ENCODE assay signal across 8 mouse cellular contexts in genomic region chr7:45919083-45919671, GRCm38 (mm10). TPM values are rescaled to one million over a fixed set of nuclear protein-coding genes. Genes with fewer than 3 reads are reported as not detected.
DNase-seq lines count a peak whose midpoint lies in the region; ATAC-seq and TF ChIP-seq lines count a peak whose summit lies in the region.

No protein-coding gene starts in this region.

- TF ChIP-seq POLR2A in embryonic fibroblast, embryonic 13.5 days (IDR thresholded peaks at IDR 0.05; ENCODE audit: low read depth, low read length), result no peak
- TF ChIP-seq POLR2A in myocyte (IDR thresholded peaks at IDR 0.05; ENCODE audit: insufficient read length, low read depth), result peak; percentile 35

- no peaks in the 10 kb centered on the region for H3K9me3 ChIP-seq in kidney, embryonic 15.5 days (replicated peaks)
- no peaks in the 10 kb centered on the region for H3K9me3 ChIP-seq in midbrain, embryonic 15.5 days

- 70% methylated on average over 14 of the region's 14 CpGs for WGBS in kidney, embryonic 15.5 days
- WGBS in midbrain, embryonic 15.5 days, result 57% methylated on average over 14 of the region's 14 CpGs

- no peak for ATAC-seq in kidney, embryonic 15.5 days (replicated peaks; ENCODE audit: low FRiP score)
- ATAC-seq in frontal cortex, adult (ENCODE audit: low TSS enrichment), result no peak
- no peak for ATAC-seq in midbrain, embryonic 15.5 days (replicated peaks)

- no peak for DNase-seq in kidney, adult 18-20 months
- peak; percentile 65 for DNase-seq in ES-CJ7 (ENCODE audit: low read depth, low spot score)
- DNase-seq in urinary bladder, postnatal 36 days (ENCODE audit: low spot score in 2 of 2), result no peak

- TF ChIP-seq CTCF in embryonic fibroblast, embryonic 13.5 days (IDR thresholded peaks at IDR 0.05; ENCODE audit: borderline replicate concordance, insufficient read depth, low read length), result peak; percentile 70; the same call in 1 of the 2 replicates

- peaks cover 86% of the 10 kb centered on the region for H3K4me1 ChIP-seq in kidney, embryonic 15.5 days
- peaks cover 9% of the 10 kb centered on the region; the same call in 1 of the 2 replicates for H3K4me1 ChIP-seq in embryonic fibroblast, embryonic 13.5 days (ENCODE audit: control insufficient read depth, insufficient read depth, low read length)
- H3K4me1 ChIP-seq in midbrain, embryonic 15.5 days, result peaks cover 38% of the 10 kb centered on the region

- H3K9ac ChIP-seq in kidney, embryonic 15.5 days, result no peak overlapping the region
- H3K9ac ChIP-seq in midbrain, embryonic 15.5 days, result no peak overlapping the region

- H3K4me3 ChIP-seq in kidney, embryonic 15.5 days (replicated peaks), result peak overlapping the region; percentile 47
- H3K4me3 ChIP-seq in embryonic fibroblast, embryonic 13.5 days (ENCODE audit: insufficient read depth, low read length), result 0 out of 2 replicates have a peak overlapping the region, but pooled peaks have one; percentile 53
- peak overlapping the region; percentile 54 for H3K4me3 ChIP-seq in myocyte
- H3K4me3 ChIP-seq in midbrain, embryonic 15.5 days, result no peak overlapping the region

- H3K79me2 ChIP-seq in myocyte (ENCODE audit: control insufficient read depth, insufficient read depth), result peaks cover 15% of the 10 kb centered on the region

- H3ac ChIP-seq in myocyte (ENCODE audit: control insufficient read depth, insufficient read length), result peak overlapping the region; percentile 50

- H3K27me3 ChIP-seq in kidney, embryonic 15.5 days, result no peaks in the 10 kb centered on the region
- no peaks in the 10 kb centered on the region for H3K27me3 ChIP-seq in myocyte (ENCODE audit: control insufficient read depth, insufficient read depth, insufficient read length)
- H3K27me3 ChIP-seq in midbrain, embryonic 15.5 days (replicated peaks), result 0 out of 2 replicates have a peak, but pooled peaks cover 3% of the 10 kb centered on the region

- peak overlapping the region; percentile 57 for H3K4me2 ChIP-seq in kidney, embryonic 15.5 days
- peak overlapping the region; percentile 99 for H3K4me2 ChIP-seq in myocyte (ENCODE audit: low read depth)
- H3K4me2 ChIP-seq in midbrain, embryonic 15.5 days, result no peak overlapping the region

- no peaks in the 10 kb centered on the region for H3K36me3 ChIP-seq in kidney, embryonic 15.5 days
- no peaks in the 10 kb centered on the region for H3K36me3 ChIP-seq in myocyte (ENCODE audit: control insufficient read depth, insufficient read depth)
- H3K36me3 ChIP-seq in midbrain, embryonic 15.5 days (replicated peaks), result no peaks in the 10 kb centered on the region

- peak overlapping the region; percentile 98 for H3K27ac ChIP-seq in kidney, embryonic 15.5 days
- no peak overlapping the region for H3K27ac ChIP-seq in embryonic fibroblast, embryonic 13.5 days (ENCODE audit: insufficient read depth, low read length)
- no peak overlapping the region for H3K27ac ChIP-seq in midbrain, embryonic 15.5 days

TF ChIP-seq in myocyte, 11 proteins besides CTCF, POLR2A, EP300 and RAD21:
- no peak for TF ChIP-seq POLR2AphosphoS2 (IDR thresholded peaks at IDR 0.05; ENCODE audit: insufficient read length, low read depth)
- peak in 1 of 3 experiments; percentile 45 for TF ChIP-seq MYOD1 (IDR thresholded peaks at IDR 0.05; ENCODE audit: control insufficient read depth in 1 of 3, insufficient read length in 2 of 3, low read depth in 2 of 3)
- TF ChIP-seq MYOG (IDR thresholded peaks at IDR 0.05; ENCODE audit: control insufficient read depth in 1 of 3, insufficient read depth in 1 of 3, insufficient read length in 2 of 3, low read depth in 2 of 3), result peak in 1 of 3 experiments; percentile 13

RNA-seq across cellular contexts. Expression of gene Emp3, which starts 2.0 kb away (rescaled TPM):
- polyA plus RNA-seq in kidney, embryonic 15.5 days (2015; fragmentation: Nextera tagmentation; extraction: Ambion mirVana), result 164 and 194 TPM in 2 replicates
- 373 and 394 TPM in 2 replicates for polyA plus RNA-seq in embryonic fibroblast, embryonic 13.5 days (2011; ENCODE audit: insufficient read length, low read depth, missing spikeins)
- polyA plus RNA-seq in myocyte (2012; fragmentation: generic; extraction: Trizol), result 409 TPM
- polyA plus RNA-seq in midbrain, embryonic 15.5 days (2015; fragmentation: Nextera tagmentation; extraction: Ambion mirVana), result 35.2 and 40.3 TPM in 2 replicates

RNA-seq across cellular contexts. Expression of gene Ccdc114, which starts 4.7 kb away (rescaled TPM):
- polyA plus RNA-seq in kidney, embryonic 15.5 days (2015; fragmentation: Nextera tagmentation; extraction: Ambion mirVana), result 10.8 and 12.2 TPM in 2 replicates
- polyA plus RNA-seq in embryonic fibroblast, embryonic 13.5 days (2011; ENCODE audit: insufficient read length, low read depth, missing spikeins), result 0.73 and 1.1 TPM in 2 replicates
- 1.0 TPM for polyA plus RNA-seq in myocyte (2012; fragmentation: generic; extraction: Trizol)
- polyA plus RNA-seq in midbrain, embryonic 15.5 days (2015; fragmentation: Nextera tagmentation; extraction: Ambion mirVana), result 6.0 TPM in 2 replicates

RNA-seq across cellular contexts. Expression of gene Tmem143, which starts 22.4 kb away (rescaled TPM):
- polyA plus RNA-seq in kidney, embryonic 15.5 days (2015; fragmentation: Nextera tagmentation; extraction: Ambion mirVana), result 6.2 and 6.5 TPM in 2 replicates
- 18.0 and 21.2 TPM in 2 replicates for polyA plus RNA-seq in embryonic fibroblast, embryonic 13.5 days (2011; ENCODE audit: insufficient read length, low read depth, missing spikeins)
- polyA plus RNA-seq in myocyte (2012; fragmentation: generic; extraction: Trizol), result 26.9 TPM
- 7.7 and 10.2 TPM in 2 replicates for polyA plus RNA-seq in midbrain, embryonic 15.5 days (2015; fragmentation: Nextera tagmentation; extraction: Ambion mirVana)

RNA-seq across cellular contexts. Expression of gene Syngr4, which starts 22.7 kb away (rescaled TPM):
- 0.93 and 1.1 TPM in 2 replicates for polyA plus RNA-seq in kidney, embryonic 15.5 days (2015; fragmentation: Nextera tagmentation; extraction: Ambion mirVana)
- polyA plus RNA-seq in embryonic fibroblast, embryonic 13.5 days (2011; ENCODE audit: insufficient read length, low read depth, missing spikeins), result not detected in 2 replicates
- polyA plus RNA-seq in myocyte (2012; fragmentation: generic; extraction: Trizol), result 0.23 TPM
- 0.22 TPM in 1 of 2 replicates, not detected in the other for polyA plus RNA-seq in midbrain, embryonic 15.5 days (2015; fragmentation: Nextera tagmentation; extraction: Ambion mirVana)

RNA-seq across cellular contexts. Expression of gene Grin2d, which starts 41.0 kb away (rescaled TPM):
- 0.42 and 0.47 TPM in 2 replicates for polyA plus RNA-seq in kidney, embryonic 15.5 days (2015; fragmentation: Nextera tagmentation; extraction: Ambion mirVana)
- 1.8 and 2.1 TPM in 2 replicates for polyA plus RNA-seq in embryonic fibroblast, embryonic 13.5 days (2011; ENCODE audit: insufficient read length, low read depth, missing spikeins)
- 0.65 TPM for polyA plus RNA-seq in myocyte (2012; fragmentation: generic; extraction: Trizol)
- 2.7 and 3.9 TPM in 2 replicates for polyA plus RNA-seq in midbrain, embryonic 15.5 days (2015; fragmentation: Nextera tagmentation; extraction: Ambion mirVana)
